Mouse (Mus musculus): ENCODE measurements around the gene Acp2. TPM values are rescaled to one million over a fixed set of nuclear protein-coding genes. Genes with fewer than 3 reads are reported as not detected.

The Acp2 gene
- polyA plus RNA-seq, 1 experiment = 149 TPM

DNA sequence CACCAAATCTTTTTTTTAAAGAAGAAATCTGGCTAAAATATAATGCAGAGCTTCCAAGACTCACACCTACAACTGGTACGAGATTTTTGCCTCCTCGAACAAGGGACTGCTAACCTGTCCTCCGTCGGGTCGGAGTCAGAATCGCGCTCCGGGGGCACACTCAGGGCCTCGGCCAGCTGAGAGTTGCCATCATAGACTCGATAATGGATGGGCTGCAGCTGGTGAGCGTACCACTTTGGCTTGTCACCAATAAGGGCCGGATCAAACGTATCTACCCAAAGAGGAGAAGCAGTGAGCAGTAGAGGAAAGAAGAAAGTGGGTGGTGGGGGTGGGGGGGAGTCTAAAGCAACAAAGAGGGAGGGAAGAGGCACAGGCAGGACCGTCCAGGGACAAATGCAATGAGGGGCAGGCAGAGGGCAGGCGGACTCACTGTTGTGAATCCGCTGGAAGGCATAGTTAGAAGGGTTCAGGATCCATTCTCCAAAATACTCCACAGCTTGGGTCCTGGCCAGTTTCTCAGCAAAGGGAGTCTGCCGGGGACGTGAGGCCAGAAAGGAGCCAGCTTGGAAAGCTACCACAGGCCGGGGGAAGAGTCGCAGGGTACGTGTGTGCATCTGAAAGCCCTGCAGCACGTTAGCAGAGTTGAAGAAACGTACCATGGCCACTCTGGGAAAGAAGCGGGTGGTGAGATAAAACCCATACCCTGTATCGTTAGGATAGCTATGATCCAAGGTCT lies 32.9 kb upstream of the Acp2 start:
- Histone ChIP-seq H3K4me1 (ENCODE audit: control insufficient read depth, insufficient read depth, low read length) (no peaks in the 10 kb centered on the region), H3K27ac (ENCODE audit: insufficient read depth, low read depth, low read length) (no peak overlapping the region), H3K4me3 (ENCODE audit: insufficient read depth, low read length) (no peak overlapping the region)
- TF ChIP-seq CTCF (IDR thresholded peaks at IDR 0.05; ENCODE audit: low read depth, low read length) (no peak), POLR2A (IDR thresholded peaks at IDR 0.05; ENCODE audit: borderline replicate concordance, low read depth, low read length) (no peak)

DNA sequence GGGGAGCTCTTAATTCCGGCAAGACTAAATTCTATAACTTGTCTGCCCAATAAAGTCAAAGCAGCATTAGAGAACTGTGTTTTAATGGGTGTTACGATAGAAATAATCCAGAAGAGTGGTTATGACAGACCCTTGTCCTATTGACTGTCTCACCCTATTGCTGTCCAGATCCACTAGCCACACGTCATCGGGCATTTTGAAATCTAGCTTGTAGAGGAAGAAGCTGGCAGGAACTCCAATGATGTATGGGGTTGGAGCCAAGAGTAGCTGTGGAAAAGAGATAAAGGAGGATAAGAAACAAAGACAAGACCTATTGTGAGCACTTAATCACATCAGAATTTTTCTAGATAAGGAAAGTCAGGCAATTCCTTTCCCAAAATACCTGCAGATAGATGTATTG lies 27.2 kb upstream of the Acp2 start:
- Histone ChIP-seq H3K27ac (ENCODE audit: insufficient read depth, low read depth, low read length) (no peak overlapping the region), H3K4me1 (ENCODE audit: control insufficient read depth, insufficient read depth, low read length) (no peaks in the 10 kb centered on the region), H3K4me3 (ENCODE audit: insufficient read depth, low read length) (no peak overlapping the region)
- TF ChIP-seq POLR2A (IDR thresholded peaks at IDR 0.05; ENCODE audit: borderline replicate concordance, low read depth, low read length) = no peak
- TF ChIP-seq CTCF (IDR thresholded peaks at IDR 0.05; ENCODE audit: low read depth, low read length) = no peak

DNA sequence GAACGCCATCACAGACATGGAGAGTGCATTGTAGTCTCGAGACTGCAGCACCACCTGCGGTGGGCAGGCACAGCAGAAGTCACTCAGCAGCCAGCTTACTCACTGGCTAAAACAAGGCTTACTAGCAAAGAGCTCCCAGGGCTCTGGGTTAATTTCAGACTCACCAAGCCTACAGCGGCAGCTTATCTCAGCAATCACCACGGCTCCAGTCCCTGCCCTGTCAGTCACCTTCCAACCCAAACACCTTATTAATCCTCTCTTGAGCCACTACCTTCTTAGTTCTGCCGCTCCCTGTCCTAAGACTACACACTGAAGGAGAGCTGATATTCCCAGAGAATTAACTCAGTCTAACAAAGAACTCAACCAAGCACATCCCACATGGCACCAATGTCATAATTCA lies 26.5 kb upstream of the Acp2 start:
- TF ChIP-seq CTCF (IDR thresholded peaks at IDR 0.05; ENCODE audit: low read depth, low read length) (no peak), POLR2A (IDR thresholded peaks at IDR 0.05; ENCODE audit: borderline replicate concordance, low read depth, low read length) (no peak)
- peaks cover 4% of the 10 kb centered on the region for H3K4me1 ChIP-seq (ENCODE audit: control insufficient read depth, insufficient read depth, low read length)
- H3K27ac ChIP-seq (ENCODE audit: insufficient read depth, low read depth, low read length) = no peak overlapping the region
- H3K4me3 ChIP-seq (ENCODE audit: insufficient read depth, low read length) = no peak overlapping the region

DNA sequence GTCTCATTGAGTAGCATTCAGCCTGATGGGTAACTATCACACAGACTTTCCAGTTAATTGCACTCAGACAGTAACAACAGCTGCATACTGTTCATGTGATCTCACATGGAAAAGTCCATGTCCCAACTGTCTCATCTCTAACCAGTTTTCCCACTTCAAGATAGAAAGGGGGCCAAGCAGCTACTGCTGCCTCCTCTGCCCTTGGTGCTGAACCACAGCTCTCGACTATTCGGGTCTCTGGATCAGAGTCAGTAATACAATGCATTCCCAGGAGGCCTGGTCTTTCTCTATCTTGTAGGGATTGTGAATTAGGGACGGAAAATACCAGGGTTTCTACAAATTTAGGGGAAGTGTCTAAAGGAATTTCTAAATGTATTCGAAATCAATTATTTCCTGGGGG lies 22.9 kb upstream of the Acp2 start:
- no peak overlapping the region for H3K4me3 ChIP-seq (ENCODE audit: insufficient read depth, low read length)
- TF ChIP-seq CTCF (IDR thresholded peaks at IDR 0.05; ENCODE audit: low read depth, low read length) (no peak), POLR2A (IDR thresholded peaks at IDR 0.05; ENCODE audit: borderline replicate concordance, low read depth, low read length) (no peak)
- no peak overlapping the region for H3K27ac ChIP-seq (ENCODE audit: insufficient read depth, low read depth, low read length)
- H3K4me1 ChIP-seq (ENCODE audit: control insufficient read depth, insufficient read depth, low read length) = peaks cover 18% of the 10 kb centered on the region

DNA sequence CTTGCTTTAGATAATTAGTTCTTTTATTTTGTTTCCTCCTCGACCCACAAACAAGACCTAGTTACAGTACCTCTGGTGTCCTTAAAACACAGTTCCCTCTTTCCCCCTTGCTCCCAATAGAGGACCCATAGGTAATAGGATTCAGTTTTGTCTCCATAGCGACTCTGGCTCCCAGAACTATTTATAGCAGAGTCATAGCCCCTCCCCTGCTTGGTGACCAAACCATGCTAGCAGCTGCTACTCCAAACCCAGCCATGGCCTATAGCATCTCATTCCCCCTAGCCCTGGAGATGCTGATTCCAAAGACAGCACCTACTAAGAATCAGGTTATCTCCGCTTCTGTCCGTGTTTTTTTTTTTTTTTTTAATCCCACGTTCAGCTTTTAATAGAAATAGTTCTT lies 22.0 kb upstream of the Acp2 start:
- Histone ChIP-seq H3K4me1 (ENCODE audit: control insufficient read depth, insufficient read depth, low read length) (peaks cover 18% of the 10 kb centered on the region), H3K4me3 (ENCODE audit: insufficient read depth, low read length) (no peak overlapping the region), H3K27ac (ENCODE audit: insufficient read depth, low read depth, low read length) (no peak overlapping the region)
- no peak for TF ChIP-seq POLR2A (IDR thresholded peaks at IDR 0.05; ENCODE audit: borderline replicate concordance, low read depth, low read length)
- no peak for TF ChIP-seq CTCF (IDR thresholded peaks at IDR 0.05; ENCODE audit: low read depth, low read length)

DNA sequence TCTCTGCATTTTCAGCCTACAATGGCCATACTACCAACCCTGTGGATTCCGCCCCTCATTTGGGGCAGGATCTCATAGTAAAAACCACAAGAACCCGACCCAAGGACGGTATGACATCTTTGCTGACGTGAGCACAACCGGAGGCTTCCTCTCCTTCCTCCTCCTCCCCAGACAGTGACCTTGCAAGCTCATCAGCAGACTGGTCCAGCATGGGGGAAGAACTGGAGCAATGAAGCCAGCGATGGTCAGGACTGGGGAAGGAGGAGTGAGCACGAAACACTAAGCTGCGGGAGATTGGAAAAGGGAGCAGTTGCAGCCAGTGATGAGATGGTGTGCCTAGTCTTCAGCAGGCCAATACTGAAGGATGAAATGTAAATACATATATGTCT lies 20.7 kb upstream of the Acp2 start:
- Histone ChIP-seq H3K4me1 (ENCODE audit: control insufficient read depth, insufficient read depth, low read length) (peaks cover 21% of the 10 kb centered on the region), H3K4me3 (ENCODE audit: insufficient read depth, low read length) (peak overlapping the region; percentile 82), H3K27ac (ENCODE audit: insufficient read depth, low read depth, low read length) (peak overlapping the region; percentile 99; the same call in 1 of the 2 replicates)
- TF ChIP-seq POLR2A (IDR thresholded peaks at IDR 0.05; ENCODE audit: borderline replicate concordance, low read depth, low read length) (no peak), CTCF (IDR thresholded peaks at IDR 0.05; ENCODE audit: low read depth, low read length) (no peak)

DNA sequence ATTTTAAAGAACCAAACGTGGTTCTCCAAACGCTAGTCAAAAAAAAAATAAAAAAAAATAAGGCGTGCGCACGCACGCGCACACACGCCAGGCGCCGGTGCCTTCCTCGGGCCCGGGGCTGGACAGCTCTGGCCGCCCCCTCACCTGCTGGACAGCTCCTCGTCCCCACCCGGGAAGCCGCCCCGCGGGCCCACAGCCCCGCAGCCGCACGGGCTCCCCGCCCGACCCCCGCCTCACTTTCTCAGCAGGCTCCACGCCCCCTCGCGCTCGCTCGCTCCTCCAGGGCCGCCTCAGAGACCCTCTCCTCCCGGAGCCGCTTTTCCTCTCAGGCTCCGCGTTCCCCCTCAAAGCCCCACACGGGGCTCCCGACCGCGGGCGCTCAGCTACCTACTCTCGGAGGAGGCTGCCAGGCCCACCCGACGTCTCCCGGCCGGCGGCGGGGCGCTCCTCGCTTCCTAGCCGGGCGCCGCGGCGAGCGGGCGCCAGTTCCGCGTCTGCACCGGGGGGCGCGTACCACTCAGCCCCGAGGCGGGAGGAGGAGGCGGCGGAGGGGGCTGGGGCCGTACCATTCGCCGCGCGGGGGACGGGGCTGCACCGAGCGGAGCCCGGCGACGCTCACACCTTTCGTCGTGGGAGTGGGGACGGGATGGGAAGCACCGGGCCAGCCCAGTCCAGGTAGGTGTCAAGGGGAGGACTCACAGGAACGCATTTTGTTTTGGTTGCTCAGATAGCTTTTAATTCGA lies 20.1 kb upstream of the Acp2 start:
- Histone ChIP-seq H3K27ac (ENCODE audit: insufficient read depth, low read depth, low read length) (peak overlapping the region; percentile 99), H3K4me3 (ENCODE audit: insufficient read depth, low read length) (peak overlapping the region; percentile 82), H3K4me1 (ENCODE audit: control insufficient read depth, insufficient read depth, low read length) (peaks cover 26% of the 10 kb centered on the region)
- TF ChIP-seq CTCF (IDR thresholded peaks at IDR 0.05; ENCODE audit: low read depth, low read length) (no peak), POLR2A (IDR thresholded peaks at IDR 0.05; ENCODE audit: borderline replicate concordance, low read depth, low read length) (no peak)

DNA sequence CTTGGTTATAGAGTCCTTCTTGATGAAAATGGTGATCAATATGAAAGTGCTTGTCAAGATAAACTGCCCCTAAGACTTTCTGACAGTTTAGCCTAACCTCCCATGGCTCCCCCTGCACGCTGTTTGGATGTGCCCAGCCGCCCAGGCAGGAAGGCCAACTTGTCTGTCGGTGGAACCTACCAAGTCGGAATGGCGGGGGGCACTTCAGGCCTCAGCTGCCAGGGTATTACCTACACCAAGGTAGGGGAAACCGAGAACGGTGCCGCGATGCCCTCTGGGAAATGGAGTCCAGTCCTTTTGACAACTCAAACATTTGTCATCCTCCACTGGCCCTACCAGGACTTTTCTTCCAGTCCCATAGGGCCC lies 19.6 kb upstream of the Acp2 start:
- no peak for TF ChIP-seq CTCF (IDR thresholded peaks at IDR 0.05; ENCODE audit: low read depth, low read length)
- no peak for TF ChIP-seq POLR2A (IDR thresholded peaks at IDR 0.05; ENCODE audit: borderline replicate concordance, low read depth, low read length)
- Histone ChIP-seq H3K4me1 (ENCODE audit: control insufficient read depth, insufficient read depth, low read length) (peaks cover 26% of the 10 kb centered on the region), H3K27ac (ENCODE audit: insufficient read depth, low read depth, low read length) (peak overlapping the region; percentile 99), H3K4me3 (ENCODE audit: insufficient read depth, low read length) (peak overlapping the region; percentile 82)

DNA sequence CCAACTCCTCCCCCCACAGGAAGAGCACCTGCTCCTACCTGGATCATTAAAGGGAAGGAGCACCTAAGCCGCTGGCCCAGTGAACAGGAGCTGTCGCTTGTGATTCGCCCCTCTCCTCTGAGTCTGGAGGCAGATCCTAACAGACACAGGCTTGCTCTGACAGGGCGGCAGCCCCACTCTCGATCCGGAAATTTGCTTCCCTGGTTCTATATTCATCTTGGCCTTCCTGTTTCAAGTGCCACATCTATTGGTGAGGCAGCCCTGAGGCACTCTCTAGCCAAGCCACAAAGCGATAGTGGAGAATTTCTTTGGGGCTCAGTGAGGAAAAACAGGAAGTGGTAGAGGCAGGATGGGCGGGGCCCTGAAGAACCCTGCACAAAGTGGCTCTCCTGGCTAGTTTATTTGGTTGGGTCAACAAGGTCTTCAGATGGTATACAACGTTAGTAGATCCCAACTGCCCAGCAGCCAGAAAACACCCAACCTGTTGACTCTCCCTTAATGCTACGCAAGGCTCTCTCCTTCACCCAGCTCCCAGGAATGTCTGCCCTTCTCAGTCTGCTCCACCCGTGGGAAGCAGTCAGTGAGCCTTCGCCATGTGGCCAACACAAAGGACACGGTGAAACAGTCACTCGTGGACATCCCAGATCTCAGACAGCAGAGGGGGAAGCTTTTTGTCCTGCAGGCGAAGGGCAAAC lies 18.8 kb upstream of the Acp2 start, which contains the start of gene Madd:
Madd (minus strand) TSS at position 127 of the 695 bp plus-strand sequence.
- peaks cover 26% of the 10 kb centered on the region for H3K4me1 ChIP-seq (ENCODE audit: control insufficient read depth, insufficient read depth, low read length)
- peak within 1 kb of the TSS; percentile 99 for H3K27ac ChIP-seq (ENCODE audit: insufficient read depth, low read depth, low read length)
- H3K4me3 ChIP-seq (ENCODE audit: insufficient read depth, low read length) = peak within 1 kb of the TSS; percentile 82
- TF ChIP-seq CTCF (IDR thresholded peaks at IDR 0.05; ENCODE audit: low read depth, low read length) (no peak), POLR2A (IDR thresholded peaks at IDR 0.05; ENCODE audit: borderline replicate concordance, low read depth, low read length) (peak; percentile 65; the same call in 1 of the 2 replicates)

All from bone marrow macrophage, adult 2 months (primary cell).